Mouse (Mus musculus): ENCODE measurements around the gene Phldb1.

Phldb1 gene

DNA sequence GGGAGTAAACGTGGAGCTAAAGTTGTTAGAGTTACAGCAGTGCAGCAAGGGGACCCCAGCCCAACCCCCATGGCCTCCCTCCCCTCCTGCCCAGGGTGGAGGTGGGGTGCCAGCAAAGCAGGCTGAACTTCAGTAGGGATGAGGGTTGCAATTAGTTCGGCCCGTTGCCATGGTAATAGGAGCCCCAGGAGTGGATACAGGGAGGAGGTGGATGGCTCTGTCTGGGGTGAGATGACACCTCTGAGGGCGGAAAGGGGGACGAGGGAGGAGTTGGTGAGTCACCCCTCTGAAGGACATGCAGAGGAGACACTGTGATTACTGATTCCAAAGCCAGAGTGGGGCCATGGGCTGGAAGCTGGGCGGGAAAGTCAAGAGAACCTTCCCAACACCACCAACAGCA lies 26.1 kb downstream of the Phldb1 start:
- DNase-seq (ENCODE audit: low spot score in 2 of 2), result no peak

DNA sequence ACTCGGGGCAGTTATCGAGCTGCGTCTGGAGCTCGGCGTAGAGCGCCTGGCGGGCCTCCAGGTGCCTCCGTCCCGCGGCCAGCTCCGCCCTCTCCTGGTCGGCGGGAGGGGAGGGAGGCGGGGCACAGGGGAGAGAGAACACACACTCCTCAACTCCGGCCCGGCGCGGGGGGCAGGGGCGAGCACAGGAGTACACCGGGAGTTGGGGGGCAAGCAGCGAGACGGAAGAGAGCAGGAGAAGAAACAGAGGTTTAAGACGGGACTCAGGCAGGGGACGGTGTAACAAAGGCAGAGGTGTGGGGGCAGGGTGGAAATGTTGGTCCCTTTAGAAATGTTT lies 26.6 kb downstream of the Phldb1 start:
- peak; percentile 29 to 67 for DNase-seq (ENCODE audit: low spot score in 2 of 2)

GRCm38 (mm10) chr9:44707749-44708428 lies 27.1 kb downstream of the Phldb1 start:
- DNase-seq (ENCODE audit: low spot score in 2 of 2), result no peak

- DNase-seq (ENCODE audit: low spot score in 2 of 2), result no peak
Measured at GRCm38 (mm10) chr9:44699730-44700129, 35.3 kb downstream of the Phldb1 start.

GRCm38 (mm10) chr9:44699196-44699595 lies 35.8 kb downstream of the Phldb1 start:
- no peak for DNase-seq (ENCODE audit: low spot score in 2 of 2)

DNA sequence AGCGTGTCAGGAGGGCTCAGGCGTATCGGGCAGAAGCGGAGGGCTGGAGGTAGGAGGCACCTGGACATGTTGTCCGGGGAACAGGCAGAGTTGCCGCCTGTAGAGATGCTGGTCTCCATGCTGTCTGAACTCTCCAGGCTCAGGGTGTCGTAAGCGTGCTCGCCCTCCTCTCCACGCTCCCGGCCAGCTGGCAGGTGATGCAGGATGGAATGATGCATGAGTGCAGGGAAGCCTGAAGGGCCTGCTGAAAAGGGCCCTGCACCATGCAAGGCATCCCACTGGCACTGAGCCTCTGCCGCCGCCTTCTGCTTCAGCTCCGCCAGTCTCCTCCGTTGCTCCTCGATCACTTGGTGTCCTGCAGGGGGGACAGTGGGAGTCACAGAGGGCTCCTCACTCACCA lies 37.1 kb downstream of the Phldb1 start:
- DNase-seq (ENCODE audit: low spot score in 2 of 2), result no peak

- no peak for DNase-seq (ENCODE audit: low spot score in 2 of 2)
Measured at GRCm38 (mm10) chr9:44693071-44693470, 41.9 kb downstream of the Phldb1 start.

DNA sequence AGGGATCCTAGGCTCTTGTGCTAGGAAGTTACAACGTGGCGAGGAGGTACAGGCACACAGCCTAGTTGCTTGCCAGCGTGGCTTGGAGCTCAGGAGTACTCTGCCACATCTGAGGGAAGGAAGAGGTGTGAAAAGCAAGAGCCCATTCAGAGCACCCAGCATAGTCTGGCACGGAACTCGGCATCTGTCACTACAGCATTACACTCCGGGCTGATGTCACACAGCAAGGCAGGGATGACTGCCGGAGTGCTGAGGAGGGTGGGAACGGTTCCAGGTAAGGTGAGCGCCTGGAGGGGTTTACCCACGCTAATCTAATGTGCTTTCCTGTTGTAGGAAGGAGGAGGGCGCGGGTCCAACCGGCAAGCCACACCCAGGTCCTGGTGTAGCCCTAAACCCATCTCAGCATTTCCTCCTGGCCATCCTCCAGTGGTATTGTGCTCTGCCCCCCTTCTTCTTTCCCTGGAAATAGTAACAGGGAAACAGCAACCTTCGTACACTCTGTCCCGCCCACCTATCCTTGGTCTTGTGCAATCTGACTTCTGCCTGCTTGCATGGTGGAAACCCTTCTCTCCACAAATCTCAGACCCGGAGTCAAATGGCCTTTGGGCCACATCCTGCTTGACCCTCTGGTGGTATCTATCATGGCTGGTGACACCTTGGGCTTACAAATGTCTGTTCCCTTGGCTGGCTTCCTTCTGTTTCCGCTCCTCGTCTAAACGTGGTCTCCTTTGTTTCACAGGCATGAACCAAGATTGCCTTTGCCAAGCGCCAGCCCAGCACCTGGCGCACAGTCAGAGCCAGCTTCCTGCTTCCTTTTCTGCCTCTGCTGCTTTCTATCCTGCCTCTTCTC lies 43.1 kb downstream of the Phldb1 start:
- DNase-seq (ENCODE audit: low spot score in 2 of 2), result no peak

DNA sequence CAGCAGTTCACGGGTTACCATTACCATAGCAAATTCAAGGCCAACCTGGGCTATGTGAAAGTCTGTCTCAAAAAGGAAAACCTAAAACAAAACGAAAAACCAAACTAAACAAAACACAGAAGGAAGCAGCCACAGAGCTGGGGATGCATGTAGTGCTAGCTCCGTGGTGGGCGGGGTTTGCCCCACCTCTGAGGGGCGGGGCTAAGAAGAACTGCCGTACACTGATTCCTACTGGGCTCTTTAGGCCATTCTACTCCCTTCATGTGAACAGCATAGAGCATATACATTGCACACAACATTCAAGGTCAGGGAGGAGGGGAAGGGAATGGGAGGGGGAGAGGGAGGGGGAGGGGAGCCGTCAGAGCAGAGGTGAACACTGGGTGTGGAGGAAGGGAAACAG lies 44.4 kb downstream of the Phldb1 start:
- peak in 1 of 2 experiments; percentile 57 for DNase-seq (ENCODE audit: low spot score in 2 of 2)

DNA sequence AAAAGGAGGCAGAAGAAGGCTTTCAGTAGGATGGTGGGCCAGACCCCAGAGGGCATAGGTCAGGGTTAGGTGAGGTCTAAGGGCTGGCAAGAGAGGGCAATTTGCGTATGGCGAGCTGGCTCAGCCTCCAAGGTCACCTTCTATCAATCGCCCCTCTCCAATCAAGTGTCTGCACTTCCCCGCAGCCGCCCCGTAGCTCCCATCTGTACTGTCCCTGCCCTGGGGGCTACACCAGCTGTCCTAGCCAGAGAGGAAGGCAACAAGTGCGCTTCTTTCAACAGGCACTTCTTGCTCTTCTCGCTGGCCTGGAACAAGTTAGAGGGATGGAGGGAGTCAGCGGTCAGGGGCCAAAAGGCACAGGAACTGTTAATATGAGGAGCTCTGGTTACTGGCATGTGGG lies 47.0 kb downstream of the Phldb1 start:
- no peak for DNase-seq (ENCODE audit: low spot score in 2 of 2)

DNA sequence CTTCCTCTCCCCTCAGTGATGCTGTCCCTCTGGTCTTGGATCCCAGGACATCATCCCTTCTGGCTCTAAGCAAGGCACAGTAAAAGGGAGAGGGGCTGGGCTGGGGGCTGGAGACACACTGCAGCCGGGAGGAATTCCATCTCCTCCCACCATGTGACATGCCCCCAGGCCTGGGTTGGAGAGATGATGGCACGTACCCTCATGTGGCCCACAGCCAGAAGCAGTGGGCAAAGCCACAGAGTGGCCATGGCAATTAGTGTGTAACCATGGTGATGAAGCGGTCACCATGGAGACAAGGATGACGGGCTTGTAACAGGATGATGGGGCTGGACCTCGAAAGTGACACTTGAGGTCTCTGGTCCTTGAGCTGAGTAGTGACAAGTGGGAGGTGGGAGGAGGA lies 48.4 kb downstream of the Phldb1 start:
- DNase-seq (ENCODE audit: low spot score in 2 of 2), result no peak

DNA sequence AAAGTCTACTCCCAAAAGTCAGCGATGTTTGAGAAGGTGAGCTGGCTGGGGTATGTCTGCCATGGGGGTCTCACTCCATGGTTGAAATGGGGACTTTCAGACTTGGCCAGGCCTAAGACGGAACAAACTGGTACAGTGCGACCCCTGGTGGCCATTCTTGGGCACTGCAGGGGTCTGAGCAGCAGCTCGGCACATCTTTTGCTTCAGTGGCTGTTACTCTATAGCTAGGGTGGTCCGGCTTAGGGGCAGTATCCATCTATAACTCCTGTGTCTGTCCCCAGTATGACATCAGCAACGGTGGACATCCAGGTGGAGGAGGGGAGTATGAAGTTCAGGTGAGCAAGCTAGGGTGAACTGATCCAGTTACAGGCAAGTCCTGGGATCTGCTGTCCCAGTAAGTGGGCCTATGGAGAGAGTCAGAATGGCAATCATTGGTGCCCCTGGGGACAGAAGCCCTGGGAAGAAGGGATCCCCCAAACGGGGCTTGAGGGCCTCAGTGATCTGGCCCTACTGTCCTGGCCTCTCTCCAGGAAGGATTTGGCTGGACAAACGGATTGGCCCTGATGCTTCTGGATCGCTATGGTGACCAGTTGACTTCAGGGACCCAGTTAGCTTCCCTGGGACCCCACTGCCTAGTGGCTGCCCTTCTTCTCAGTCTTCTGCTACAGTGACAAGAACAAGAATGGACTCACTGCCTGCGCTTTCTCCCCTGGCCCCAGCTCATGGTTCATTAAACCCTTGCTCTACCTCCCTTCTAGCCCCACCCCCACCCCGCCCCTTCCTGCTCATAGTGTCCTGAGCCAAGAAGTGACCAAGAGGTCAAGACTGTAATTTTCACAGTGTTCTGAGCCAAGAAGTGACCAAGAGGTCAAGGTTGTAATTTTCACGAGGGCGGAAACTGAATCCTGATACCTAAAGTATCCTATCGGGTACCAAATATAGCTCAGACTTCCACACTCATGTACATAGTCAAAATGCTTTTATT lies 49.4 kb downstream of the Phldb1 start:
- peak; percentile 71 to 82 for DNase-seq (ENCODE audit: low spot score in 2 of 2)

DNA sequence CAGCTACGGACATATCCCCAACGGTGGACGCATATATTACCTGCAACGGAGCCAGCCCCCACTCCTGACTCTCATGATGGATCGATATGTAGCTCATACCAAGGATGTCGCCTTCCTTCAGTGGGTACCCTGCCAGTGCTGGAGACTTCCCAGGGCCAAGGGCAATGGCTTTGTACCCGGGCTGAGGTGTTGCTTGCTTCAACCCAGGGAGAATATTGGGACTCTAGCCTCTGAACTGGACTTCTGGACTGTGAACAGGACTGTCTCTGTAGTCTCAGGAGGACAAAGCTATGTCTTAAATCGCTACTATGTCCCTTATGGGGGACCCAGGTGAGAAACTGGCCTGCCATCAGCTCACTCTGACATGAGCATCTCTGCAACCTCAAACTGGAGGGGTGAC lies 52.0 kb downstream of the Phldb1 start:
- DNase-seq (ENCODE audit: low spot score in 2 of 2), result no peak

DNA sequence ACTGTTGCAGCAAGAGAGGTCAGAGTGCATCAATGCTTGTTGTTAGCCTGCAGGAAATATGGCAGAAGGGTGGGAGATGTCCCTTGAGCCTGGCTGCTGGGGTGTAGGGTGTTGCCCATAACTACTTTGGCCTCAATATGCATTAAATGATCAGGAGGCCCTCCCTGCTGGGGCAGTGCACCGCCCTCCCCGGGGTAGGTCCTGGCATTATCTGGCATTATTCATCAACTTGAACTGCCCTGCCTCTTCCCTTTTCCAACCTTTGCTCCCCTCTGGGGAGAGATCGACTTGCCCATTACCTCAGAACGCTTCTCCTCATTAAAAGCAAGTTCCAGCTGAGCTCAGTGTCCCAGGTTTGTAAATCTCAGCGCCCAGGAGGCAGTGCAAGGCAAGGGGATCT lies 55.4 kb downstream of the Phldb1 start:
- DNase-seq (ENCODE audit: low spot score in 2 of 2), result no peak

- DNase-seq (ENCODE audit: low spot score in 2 of 2), result no peak
Measured at GRCm38 (mm10) chr9:44678288-44678871, 56.6 kb downstream of the Phldb1 start.

- no peak for DNase-seq (ENCODE audit: low spot score in 2 of 2)
Measured at GRCm38 (mm10) chr9:44673005-44673404, 62.0 kb downstream of the Phldb1 start, which contains the start of gene Treh. Gene Treh, plus strand, starts transcription at chr9:44673233.

DNA sequence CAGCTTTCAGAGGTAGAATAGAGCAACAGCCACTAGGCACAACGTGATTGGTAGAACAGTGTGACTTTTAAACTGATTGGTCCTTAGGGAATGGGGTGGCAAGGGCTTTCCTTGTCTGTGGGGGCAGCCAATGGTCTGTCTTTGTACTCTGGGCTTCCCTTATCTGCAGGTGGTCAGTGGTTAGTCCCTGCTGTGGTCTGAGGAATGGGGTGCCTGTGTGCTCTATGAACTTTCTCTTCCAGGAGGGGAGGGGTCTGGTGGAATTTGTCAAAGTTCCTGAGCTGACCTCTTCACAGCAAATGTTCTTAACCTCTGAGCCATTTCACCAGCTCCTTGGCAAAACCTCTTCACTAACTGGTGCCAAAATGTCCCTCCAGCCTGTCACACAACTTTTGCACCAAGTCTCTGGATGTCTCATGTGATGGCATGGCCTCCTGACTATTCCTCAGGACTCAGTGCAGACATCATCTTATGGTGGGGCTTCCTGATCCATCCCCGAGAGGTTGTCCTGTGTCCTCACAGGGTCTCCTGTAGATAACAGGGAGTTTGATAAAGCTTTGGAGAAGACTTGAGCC lies 62.6 kb downstream of the Phldb1 start:
- no peak for DNase-seq (ENCODE audit: low spot score in 2 of 2)

DNA sequence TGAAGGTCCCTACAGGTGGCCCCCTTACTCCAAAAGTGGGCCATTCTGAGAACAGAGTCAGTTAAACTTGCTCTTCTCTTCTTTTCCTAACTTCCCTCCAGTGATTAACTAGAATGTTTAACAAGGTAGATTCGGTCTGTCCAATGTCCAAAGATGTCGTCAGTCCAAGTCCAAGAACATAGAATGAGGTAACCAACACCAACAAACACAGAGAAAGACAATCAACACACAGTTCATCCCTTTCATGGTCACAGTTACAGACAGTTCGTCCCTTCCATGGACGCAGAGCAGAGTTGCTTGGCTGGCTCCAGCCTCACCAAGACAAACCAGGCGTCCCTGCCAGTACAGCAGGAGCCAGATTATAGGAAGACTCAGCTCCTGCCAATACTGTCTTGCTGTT lies 63.6 kb downstream of the Phldb1 start:
- DNase-seq (ENCODE audit: low spot score in 2 of 2), result no peak

GRCm38 (mm10) chr9:44663706-44664105 lies 71.3 kb downstream of the Phldb1 start:
- no peak for DNase-seq (ENCODE audit: low spot score in 2 of 2)

DNA sequence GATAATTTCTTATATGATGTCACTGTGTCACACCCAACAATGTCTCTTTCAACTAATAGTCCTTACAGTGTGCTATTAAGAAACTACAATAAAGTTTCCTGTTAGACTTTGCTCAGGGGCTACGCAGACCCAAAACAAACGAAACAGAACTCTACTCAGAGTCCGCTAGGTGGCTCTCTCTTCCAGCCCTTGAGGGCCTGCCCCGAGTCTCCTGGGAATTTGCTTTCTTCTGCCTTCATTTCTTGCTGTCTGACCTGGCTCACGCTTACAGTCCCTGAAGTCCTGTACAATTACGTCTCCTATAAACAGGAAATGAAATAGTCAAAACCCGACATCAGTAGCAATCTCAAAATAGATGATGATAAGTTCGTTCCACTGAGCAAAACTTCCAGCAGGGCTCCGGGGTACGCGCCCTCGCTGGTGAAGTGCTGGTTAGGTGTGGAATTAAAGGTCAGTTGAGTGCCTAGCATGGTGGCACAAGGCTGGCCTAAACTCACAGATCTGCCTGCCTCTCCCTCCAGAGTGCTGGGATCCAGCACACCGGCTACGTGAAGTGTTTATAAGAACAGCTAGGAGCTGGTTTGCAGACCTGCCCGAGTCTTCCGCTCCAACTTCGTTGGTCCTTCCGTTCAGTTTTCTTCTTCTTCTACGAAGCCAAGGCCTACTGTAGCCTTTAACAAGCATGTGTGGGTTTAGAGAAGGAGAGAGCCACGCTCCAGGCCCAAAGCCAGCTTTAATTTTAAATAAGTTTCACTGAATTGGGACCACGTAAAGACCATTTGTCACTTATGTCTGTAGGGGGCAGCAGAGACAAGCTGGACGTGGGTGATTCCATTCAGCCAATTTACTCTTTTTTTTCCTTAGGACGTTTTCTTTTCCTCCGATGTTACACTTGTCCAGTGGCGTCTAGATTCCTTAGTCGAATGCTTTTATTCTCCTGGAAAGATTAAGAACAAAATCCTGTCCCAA lies 79.6 kb downstream of the Phldb1 start:
- DNase-seq (ENCODE audit: low spot score in 2 of 2), result peak; percentile 31 to 69
